Mouse (Mus musculus) embryonic facial prominence, embryonic 12.5 days (tissue): ENCODE data around the gene Ap1m1. TPM values are rescaled to one million over a fixed set of nuclear protein-coding genes. Genes with fewer than 3 reads are reported as not detected.
A peak's percentile ranks its signal among the peaks of the same experiment; 100 is the strongest.

ENCODE experiments used
- ATAC-seq: fragments of 200-750 bp; cut with Nextera tagmentation; 2 replicates; pipeline ENCODE4 v1.8.0; 2017; ENCODE audit not compliant: insufficient number of reproducible peaks, insufficient read depth, low FRiP score, low TSS enrichment
- H3K27ac ChIP-seq: fragments of 300-500 bp; sonication (generic); 2 replicates; pipeline ENCODE4 v1.5.1; 2016; ENCODE audit warnings: mild to moderate bottlenecking
- H3K27me3 ChIP-seq: fragments of 300-500 bp; sonication (generic); 2 replicates; pipeline ENCODE4 v1.6.1; 2016; ENCODE audit warnings: mild to moderate bottlenecking, moderate library complexity
- H3K36me3 ChIP-seq: fragments of 300-500 bp; sonication (generic); 2 replicates; pipeline ENCODE4 v1.6.1; 2016; ENCODE audit warnings: mild to moderate bottlenecking
- H3K4me1 ChIP-seq: fragments of 300-500 bp; sonication (generic); 2 replicates; pipeline ENCODE4 v1.6.1; 2016
- H3K4me2 ChIP-seq: fragments of 300-500 bp; sonication (generic); replicated peaks from 2 replicates; pipeline ENCODE4 v1.6.1; 2016; ENCODE audit warnings: mild to moderate bottlenecking, moderate library complexity
- H3K4me3 ChIP-seq: fragments of 300-500 bp; sonication (generic); 2 replicates; pipeline ENCODE4 v1.5.1; 2016; ENCODE audit warnings: mild to moderate bottlenecking
- H3K9ac ChIP-seq: fragments of 300-500 bp; sonication (generic); 2 replicates; pipeline ENCODE4 v1.6.1; 2016; ENCODE audit warnings: mild to moderate bottlenecking, moderate library complexity
- H3K9me3 ChIP-seq: fragments of 300-500 bp; sonication (generic); 2 replicates; pipeline ENCODE4 v1.6.1; 2016; ENCODE audit warnings: mild to moderate bottlenecking, moderate library complexity
- WGBS: fragments of 180-500 bp; shearing (Covaris S2); methylation state at CpG from one replicate; pipeline ENCODE4 v1.1.7; 2016; 5-methylcytosine and 5-hydroxymethylcytosine counted together
- polyA plus RNA-seq: library from polyadenylated mRNA; unstranded; fragments of >200 nt; fragmentation: Nextera tagmentation; extraction: Ambion mirVana; gene quantifications from 2 replicates; pipeline ENCODE4 v1.2.1, GENCODE M21; 2016

The Ap1m1 gene
- polyA plus RNA-seq, 1 experiment from 2014 or later: 135 TPM

- no peaks in the 10 kb centered on the region for H3K27me3 ChIP-seq
- WGBS: 50% methylated on average over 8 of the region's 8 CpGs
- H3K9me3 ChIP-seq: no peaks in the 10 kb centered on the region
- peak overlapping the region; percentile 63; the same call in 1 of the 2 replicates for H3K27ac ChIP-seq
- no peak overlapping the region for H3K9ac ChIP-seq
- H3K4me2 ChIP-seq: no peak overlapping the region
- H3K4me3 ChIP-seq: no peak overlapping the region
- H3K4me1 ChIP-seq: no peaks in the 10 kb centered on the region
- no peak; the same call in 1 of the 2 replicates for ATAC-seq
- no peaks in the 10 kb centered on the region for H3K36me3 ChIP-seq
Observed at GRCm38 (mm10) chr8:72295679-72296078, 55.9 kb downstream of the Ap1m1 start.

DNA sequence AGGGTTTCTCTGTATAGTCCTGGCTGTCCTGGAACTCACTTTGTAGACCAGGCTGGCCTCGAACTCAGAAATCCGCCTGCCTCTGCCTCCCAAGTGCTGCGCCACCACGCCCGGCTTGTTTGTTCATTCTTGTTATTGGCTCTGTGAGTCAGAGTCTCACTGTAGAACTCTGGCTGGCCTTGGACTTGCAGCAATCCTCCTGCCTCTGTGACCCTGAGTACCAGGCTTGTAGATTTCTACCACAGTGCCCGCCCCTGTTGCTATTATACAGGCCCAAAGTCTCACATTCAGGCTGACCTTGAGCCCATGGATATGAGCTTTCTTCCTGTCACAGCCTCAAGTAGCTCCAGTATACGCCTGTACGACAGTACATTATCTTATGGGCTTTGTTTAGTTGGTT lies 56.7 kb downstream of the Ap1m1 start:
- ATAC-seq: no peak
- no peaks in the 10 kb centered on the region for H3K4me1 ChIP-seq
- H3K27me3 ChIP-seq: no peaks in the 10 kb centered on the region
- H3K36me3 ChIP-seq: no peaks in the 10 kb centered on the region
- no peaks in the 10 kb centered on the region for H3K9me3 ChIP-seq
- WGBS: 85% methylated on average over 8 of the region's 8 CpGs
- H3K27ac ChIP-seq: no peak overlapping the region
- H3K4me3 ChIP-seq: no peak overlapping the region
- no peak overlapping the region for H3K4me2 ChIP-seq
- no peak overlapping the region for H3K9ac ChIP-seq

- no peak overlapping the region for H3K4me2 ChIP-seq
- no peak overlapping the region for H3K9ac ChIP-seq
- no peak for ATAC-seq
- no peak overlapping the region for H3K4me3 ChIP-seq
- 82% methylated on average over 1 of the region's 1 CpGs for WGBS
- no peaks in the 10 kb centered on the region for H3K27me3 ChIP-seq
- no peak overlapping the region for H3K27ac ChIP-seq
- H3K4me1 ChIP-seq: no peaks in the 10 kb centered on the region
- H3K36me3 ChIP-seq: no peaks in the 10 kb centered on the region
- H3K9me3 ChIP-seq: no peaks in the 10 kb centered on the region
Observed at GRCm38 (mm10) chr8:72298928-72299327, 59.1 kb downstream of the Ap1m1 start.

DNA sequence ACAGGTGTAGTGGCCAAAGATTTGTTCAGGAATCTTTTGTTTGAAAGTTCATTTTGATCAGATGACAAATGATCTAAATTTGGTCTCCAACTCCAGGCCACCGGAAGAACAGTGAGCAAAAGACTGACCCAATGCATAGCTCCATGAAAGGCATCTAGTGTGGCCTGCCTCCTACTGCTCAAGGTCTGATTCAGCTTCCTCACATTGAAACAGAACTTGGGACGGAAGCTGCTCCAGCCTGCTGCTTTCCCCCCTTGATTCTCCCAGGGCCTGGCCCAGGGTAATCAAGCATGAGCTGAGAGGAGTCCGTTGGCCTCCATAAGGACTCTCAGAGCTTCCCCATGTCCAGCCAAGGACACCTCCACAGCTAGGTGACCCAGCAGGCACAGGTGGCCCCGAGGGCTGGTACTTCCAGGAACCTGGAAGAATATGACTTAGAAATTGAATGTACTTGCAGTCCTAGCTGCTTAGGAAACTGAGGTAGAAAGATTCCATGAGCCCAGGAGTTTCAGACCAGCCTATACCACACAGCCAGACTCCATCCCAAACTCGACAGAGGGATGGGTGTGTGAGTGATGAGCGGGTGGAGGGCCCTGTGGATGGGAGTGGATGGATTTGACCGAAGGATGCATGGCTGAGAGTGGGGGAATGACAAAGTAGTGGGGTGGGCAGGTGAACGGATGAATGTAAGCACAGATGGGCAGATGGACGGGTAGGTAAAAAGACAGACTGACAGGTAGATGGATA lies 61.0 kb downstream of the Ap1m1 start:
- H3K27me3 ChIP-seq: no peaks in the 10 kb centered on the region
- H3K4me2 ChIP-seq: no peak overlapping the region
- ATAC-seq: no peak
- no peaks in the 10 kb centered on the region for H3K36me3 ChIP-seq
- H3K4me3 ChIP-seq: no peak overlapping the region
- no peak overlapping the region for H3K9ac ChIP-seq
- WGBS: 72% methylated on average over 9 of the region's 9 CpGs
- H3K4me1 ChIP-seq: no peaks in the 10 kb centered on the region
- H3K9me3 ChIP-seq: no peaks in the 10 kb centered on the region
- H3K27ac ChIP-seq: no peak overlapping the region

DNA sequence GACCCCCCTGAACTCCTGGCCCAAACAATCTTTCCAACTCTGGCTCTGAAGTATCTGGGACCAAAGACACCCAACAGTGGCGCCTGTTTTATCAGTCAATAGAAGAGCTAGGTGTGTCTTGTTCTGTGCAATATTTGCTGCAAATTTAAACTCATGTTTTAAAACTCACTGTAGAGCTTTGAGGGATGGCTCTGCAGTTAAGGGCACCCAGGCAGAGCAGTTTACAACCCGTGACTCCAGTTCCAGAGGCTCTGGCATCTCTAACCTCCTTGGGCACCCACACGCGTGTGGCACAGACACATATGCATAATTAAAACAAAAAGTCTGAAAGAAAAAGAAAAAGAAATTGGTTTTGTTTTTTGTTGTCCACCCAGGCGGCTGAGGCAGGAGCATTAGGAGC lies 61.7 kb downstream of the Ap1m1 start:
- WGBS: 84% methylated on average over 5 of the region's 5 CpGs
- H3K27me3 ChIP-seq: no peaks in the 10 kb centered on the region
- no peak overlapping the region for H3K27ac ChIP-seq
- ATAC-seq: no peak
- H3K9me3 ChIP-seq: no peaks in the 10 kb centered on the region
- H3K4me2 ChIP-seq: no peak overlapping the region
- H3K4me3 ChIP-seq: no peak overlapping the region
- H3K4me1 ChIP-seq: no peaks in the 10 kb centered on the region
- H3K9ac ChIP-seq: no peak overlapping the region
- H3K36me3 ChIP-seq: no peaks in the 10 kb centered on the region

GRCm38 (mm10) chr8:72302986-72303612 lies 63.3 kb downstream of the Ap1m1 start:
- Histone ChIP-seq H3K4me1 (no peaks in the 10 kb centered on the region), H3K9ac (no peak overlapping the region), H3K9me3 (no peaks in the 10 kb centered on the region), H3K36me3 (no peaks in the 10 kb centered on the region), H3K4me3 (no peak overlapping the region), H3K27ac (no peak overlapping the region), H3K27me3 (no peaks in the 10 kb centered on the region), H3K4me2 (no peak overlapping the region)
- no peak for ATAC-seq
- WGBS: 59% methylated on average over 8 of the region's 8 CpGs

DNA sequence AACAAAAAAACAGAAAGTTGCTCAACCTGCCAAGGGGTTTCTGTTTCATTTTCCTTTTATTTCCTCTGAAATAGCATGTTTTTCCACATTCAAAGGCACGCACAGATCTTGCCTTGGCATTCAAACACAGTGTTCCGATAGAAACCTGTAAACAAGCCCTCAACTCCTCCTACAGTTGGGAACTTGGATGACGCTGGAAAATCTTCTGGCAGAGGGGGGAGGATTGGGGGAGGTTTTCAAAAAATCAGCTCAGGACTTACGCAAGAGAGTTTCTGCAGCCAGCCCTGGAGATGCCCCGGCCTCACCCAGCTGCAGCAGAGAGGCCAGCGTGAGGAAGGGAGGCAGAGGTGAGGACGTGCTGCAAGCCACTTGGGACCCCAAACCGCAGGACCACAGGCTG lies 63.8 kb downstream of the Ap1m1 start:
- H3K27ac ChIP-seq: no peak overlapping the region
- 62% methylated on average over 8 of the region's 8 CpGs for WGBS

GRCm38 (mm10) chr8:72305210-72305905 lies 65.5 kb downstream of the Ap1m1 start, which contains the start of gene Gm10282:
TSS of gene Gm10282 (minus strand) at chr8:72305260.
- Histone ChIP-seq H3K36me3 (no peaks in the 10 kb centered on the region), H3K4me3 (no peak within 1 kb of the TSS), H3K27ac (no peak within 1 kb of the TSS), H3K4me2 (no peak within 1 kb of the TSS), H3K27me3 (no peaks in the 10 kb centered on the region), H3K4me1 (no peaks in the 10 kb centered on the region), H3K9me3 (no peaks in the 10 kb centered on the region), H3K9ac (no peak within 1 kb of the TSS)
- WGBS: 73% methylated on average over 16 of the region's 16 CpGs
- ATAC-seq: no peak

More for the DNA sequence above, 63.8 kb downstream of the Ap1m1 start:
- Histone ChIP-seq H3K9ac (no peak overlapping the region), H3K36me3 (no peaks in the 10 kb centered on the region), H3K4me2 (no peak overlapping the region), H3K27me3 (no peaks in the 10 kb centered on the region), H3K4me1 (no peaks in the 10 kb centered on the region), H3K9me3 (no peaks in the 10 kb centered on the region), H3K4me3 (no peak overlapping the region)
- no peak for ATAC-seq

DNA sequence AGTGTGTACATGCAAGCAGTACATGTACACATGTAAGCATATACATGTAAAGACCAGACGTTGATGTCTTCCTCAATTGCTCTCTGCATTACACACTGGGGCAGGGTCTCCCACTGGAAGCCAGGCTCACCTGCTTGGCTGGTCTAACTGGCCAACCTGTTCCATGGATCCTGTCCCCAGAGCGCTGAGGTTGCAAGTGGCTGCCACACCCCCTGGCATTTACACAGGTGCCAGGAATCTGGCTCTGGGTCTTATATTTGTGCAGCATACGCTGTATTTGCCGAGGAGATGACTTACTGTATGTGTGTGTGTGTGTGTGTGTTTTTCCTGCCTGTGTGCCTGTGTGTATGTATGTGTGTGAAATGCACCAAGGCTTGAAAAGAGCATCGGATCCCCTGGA lies 67.1 kb downstream of the Ap1m1 start:
- WGBS: 82% methylated on average over 5 of the region's 5 CpGs
- H3K36me3 ChIP-seq: no peaks in the 10 kb centered on the region
- no peak overlapping the region for H3K4me3 ChIP-seq
- no peaks in the 10 kb centered on the region for H3K9me3 ChIP-seq
- H3K9ac ChIP-seq: no peak overlapping the region
- ATAC-seq: no peak
- no peak overlapping the region for H3K27ac ChIP-seq
- no peak overlapping the region for H3K4me2 ChIP-seq
- H3K27me3 ChIP-seq: no peaks in the 10 kb centered on the region
- no peaks in the 10 kb centered on the region for H3K4me1 ChIP-seq

Other genes starting within 250 kb of the Ap1m1 start
- gene Cyp4f18, start 230.4 kb upstream of the Ap1m1 start, polyA plus RNA-seq: 1.0 and 1.2 TPM in 2 replicates
- not detected in 2 replicates for gene Olfr372, start 198.8 kb upstream of the Ap1m1 start, polyA plus RNA-seq
- gene Olfr373, start 156.8 kb upstream of the Ap1m1 start, polyA plus RNA-seq: not detected in 2 replicates
- gene Olfr374, start 133.0 kb upstream of the Ap1m1 start, polyA plus RNA-seq: 0.03 and 0.08 TPM in 2 replicates
- 627 and 659 TPM in 2 replicates for gene Tpm4, start 105.0 kb upstream of the Ap1m1 start, polyA plus RNA-seq
- gene Rab8a, start 78.8 kb upstream of the Ap1m1 start, polyA plus RNA-seq: 120 and 123 TPM in 2 replicates
- not detected in 2 replicates for gene Hsh2d, start 50.4 kb upstream of the Ap1m1 start, polyA plus RNA-seq
- not detected in 2 replicates for gene Cib3, start 27.2 kb upstream of the Ap1m1 start, polyA plus RNA-seq
- gene Gm11034, start 26.4 kb upstream of the Ap1m1 start, polyA plus RNA-seq: not detected in 2 replicates
- gene Fam32a, start 20.3 kb upstream of the Ap1m1 start, polyA plus RNA-seq: 73.3 and 77.0 TPM in 2 replicates
- 24.1 and 29.1 TPM in 2 replicates for gene Gm10282, start 65.2 kb downstream of the Ap1m1 start, polyA plus RNA-seq
- gene Klf2, start 79.0 kb downstream of the Ap1m1 start, polyA plus RNA-seq: 7.0 and 9.3 TPM in 2 replicates
- 69.0 and 71.8 TPM in 2 replicates for gene Eps15l1, start 181.4 kb downstream of the Ap1m1 start, polyA plus RNA-seq
- gene Calr3, start 203.9 kb downstream of the Ap1m1 start, polyA plus RNA-seq: 1.4 and 1.7 TPM in 2 replicates
- 18.7 and 19.0 TPM in 2 replicates for gene 1700030K09Rik, start 203.9 kb downstream of the Ap1m1 start, polyA plus RNA-seq
- 64.4 and 66.5 TPM in 2 replicates for gene Cherp, start 235.2 kb downstream of the Ap1m1 start, polyA plus RNA-seq